Mouse (Mus musculus): ENCODE results near the gene Nt5c1b.

Nt5c1b gene

GRCm38 (mm10) chr12:10369673-10370072, at the start of gene Nt5c1b:
Nt5c1b (plus strand) TSS chr12:10369973.
- no peak for DNase-seq

GRCm38 (mm10) chr12:10327651-10328050, 42.1 kb upstream of the Nt5c1b start:
- no peak for DNase-seq

GRCm38 (mm10) chr12:10329460-10329859, 40.3 kb upstream of the Nt5c1b start:
- DNase-seq = no peak

GRCm38 (mm10) chr12:10340604-10341003, 29.2 kb upstream of the Nt5c1b start:
- no peak for DNase-seq

- DNase-seq = no peak
Measured at GRCm38 (mm10) chr12:10350706-10351105, 19.1 kb upstream of the Nt5c1b start.

- no peak for DNase-seq
Measured at GRCm38 (mm10) chr12:10357756-10358155, 12.0 kb upstream of the Nt5c1b start.

GRCm38 (mm10) chr12:10390671-10391441, 21.1 kb downstream of the Nt5c1b start, which contains the start of gene Rdh14:
Rdh14 (plus strand) TSS chr12:10390772.
- peak; percentile 96 for DNase-seq

GRCm38 (mm10) chr12:10400788-10401187, 31.0 kb downstream of the Nt5c1b start:
- DNase-seq = no peak

- no peak for DNase-seq
Measured at GRCm38 (mm10) chr12:10402421-10403115, 32.8 kb downstream of the Nt5c1b start.

- no peak for DNase-seq
Measured at GRCm38 (mm10) chr12:10410511-10411179, 40.9 kb downstream of the Nt5c1b start.

- DNase-seq = no peak
Measured at GRCm38 (mm10) chr12:10411453-10411852, 41.7 kb downstream of the Nt5c1b start.

- no peak for DNase-seq
Measured at GRCm38 (mm10) chr12:10422347-10422746, 52.6 kb downstream of the Nt5c1b start.

GRCm38 (mm10) chr12:10425982-10426863, 56.5 kb downstream of the Nt5c1b start:
- no peak for DNase-seq

GRCm38 (mm10) chr12:10430999-10431398, 61.2 kb downstream of the Nt5c1b start:
- no peak for DNase-seq

GRCm38 (mm10) chr12:10438054-10439001, 68.6 kb downstream of the Nt5c1b start:
- peak; percentile 95 for DNase-seq

Data from right cerebral cortex, postnatal 4 days (tissue).